Mouse (Mus musculus): ENCODE results near the gene Adprhl2. TPM values are rescaled to one million over a fixed set of nuclear protein-coding genes. Genes with fewer than 3 reads are reported as not detected.

Gene Adprhl2
- 10 to 100 TPM; 29.1 to 31.3 TPM for total RNA-seq (2021)

GRCm38 (mm10) chr4:126321111-126321853 lies at the start of gene Adprhl2:
Adprhl2 (minus strand) TSS chr4:126321703.
- peak; percentile 100 for DNase-seq (ENCODE audit: extremely low spot score in 1 of 2, low spot score in 1 of 2)

- DNase-seq (ENCODE audit: extremely low spot score in 1 of 2, low spot score in 1 of 2) = no peak
Observed at GRCm38 (mm10) chr4:126360069-126360468, 38.6 kb upstream of the Adprhl2 start.

- DNase-seq (ENCODE audit: extremely low spot score in 1 of 2, low spot score in 1 of 2) = no peak
Observed at GRCm38 (mm10) chr4:126343451-126343850, 21.9 kb upstream of the Adprhl2 start.

GRCm38 (mm10) chr4:126339461-126339860 lies 18.0 kb upstream of the Adprhl2 start:
- no peak for DNase-seq (ENCODE audit: extremely low spot score in 1 of 2, low spot score in 1 of 2)

GRCm38 (mm10) chr4:126332358-126332757 lies 10.9 kb upstream of the Adprhl2 start:
- DNase-seq (ENCODE audit: extremely low spot score in 1 of 2, low spot score in 1 of 2) = no peak

- no peak for DNase-seq (ENCODE audit: extremely low spot score in 1 of 2, low spot score in 1 of 2)
Observed at GRCm38 (mm10) chr4:126331751-126332150, 10.2 kb upstream of the Adprhl2 start.

GRCm38 (mm10) chr4:126330295-126330694 lies 8.8 kb upstream of the Adprhl2 start:
- DNase-seq (ENCODE audit: extremely low spot score in 1 of 2, low spot score in 1 of 2) = no peak

GRCm38 (mm10) chr4:126326036-126326435 lies 4.5 kb upstream of the Adprhl2 start:
- DNase-seq (ENCODE audit: extremely low spot score in 1 of 2, low spot score in 1 of 2) = no peak

GRCm38 (mm10) chr4:126325281-126325861 lies 3.9 kb upstream of the Adprhl2 start, which contains the start of gene Tekt2:
Tekt2 (minus strand) TSS chr4:126325688.
- no peak for DNase-seq (ENCODE audit: extremely low spot score in 1 of 2, low spot score in 1 of 2)

- no peak for DNase-seq (ENCODE audit: extremely low spot score in 1 of 2, low spot score in 1 of 2)
Observed at GRCm38 (mm10) chr4:126324861-126325260, 3.4 kb upstream of the Adprhl2 start.

GRCm38 (mm10) chr4:126322646-126323045 lies 1.1 kb upstream of the Adprhl2 start:
- DNase-seq (ENCODE audit: extremely low spot score in 1 of 2, low spot score in 1 of 2) = no peak

GRCm38 (mm10) chr4:126321854-126322511 lies 480 bp upstream of the Adprhl2 start:
- no peak for DNase-seq (ENCODE audit: extremely low spot score in 1 of 2, low spot score in 1 of 2)

GRCm38 (mm10) chr4:126319806-126320205 lies 1.7 kb downstream of the Adprhl2 start:
- DNase-seq (ENCODE audit: extremely low spot score in 1 of 2, low spot score in 1 of 2) = no peak

- no peak for DNase-seq (ENCODE audit: extremely low spot score in 1 of 2, low spot score in 1 of 2)
Observed at GRCm38 (mm10) chr4:126316443-126317040, 5.0 kb downstream of the Adprhl2 start.

GRCm38 (mm10) chr4:126315931-126316330 lies 5.6 kb downstream of the Adprhl2 start:
- DNase-seq (ENCODE audit: extremely low spot score in 1 of 2, low spot score in 1 of 2) = no peak

- no peak for DNase-seq (ENCODE audit: extremely low spot score in 1 of 2, low spot score in 1 of 2)
Observed at GRCm38 (mm10) chr4:126314393-126314792, 7.1 kb downstream of the Adprhl2 start.

- no peak for DNase-seq (ENCODE audit: extremely low spot score in 1 of 2, low spot score in 1 of 2)
Observed at GRCm38 (mm10) chr4:126313202-126313601, 8.3 kb downstream of the Adprhl2 start.

- no peak for DNase-seq (ENCODE audit: extremely low spot score in 1 of 2, low spot score in 1 of 2)
Observed at GRCm38 (mm10) chr4:126311566-126312200, 9.8 kb downstream of the Adprhl2 start.

GRCm38 (mm10) chr4:126310344-126310743 lies 11.2 kb downstream of the Adprhl2 start:
- no peak for DNase-seq (ENCODE audit: extremely low spot score in 1 of 2, low spot score in 1 of 2)

GRCm38 (mm10) chr4:126309922-126310309 lies 11.6 kb downstream of the Adprhl2 start:
- DNase-seq (ENCODE audit: extremely low spot score in 1 of 2, low spot score in 1 of 2) = peak; percentile 90 to 98

All from layer of hippocampus, postnatal 25 days (tissue).